Mouse (Mus musculus) midbrain, postnatal 0 days (tissue): ENCODE results near the gene Cdca4. TPM values are rescaled to one million over a fixed set of nuclear protein-coding genes. Genes with fewer than 3 reads are reported as not detected.

Experiments used
- ATAC-seq: fragments of 200-750 bp; cut with Nextera tagmentation; 2 replicates; pipeline ENCODE4 v1.8.0; 2017; ENCODE audit warnings: moderate number of reproducible peaks, mild to moderate bottlenecking, moderate TSS enrichment, moderate library complexity; ENCODE audit not compliant: low FRiP score
- DNase-seq: peaks from one replicate; pipeline ENCODE4 v3.0.0-alpha.2; 2015; ENCODE audit warnings: low spot score
- H3K27ac ChIP-seq: fragments of 300-500 bp; sonication (generic); 2 replicates; pipeline ENCODE4 v1.5.1; 2014; ENCODE audit warnings: low read depth, mild to moderate bottlenecking, low read length, mixed read lengths
- H3K27me3 ChIP-seq: fragments of 300-500 bp; sonication (generic); 2 replicates; pipeline ENCODE4 v1.6.1; 2014; ENCODE audit warnings: low read length, control low read depth, mixed read lengths; ENCODE audit not compliant: insufficient read depth
- H3K36me3 ChIP-seq: fragments of 300-500 bp; sonication (generic); 2 replicates; pipeline ENCODE4 v1.6.1; 2014; ENCODE audit warnings: low read length, control low read depth, mixed read lengths; ENCODE audit not compliant: insufficient read depth
- H3K4me1 ChIP-seq: fragments of 300-500 bp; sonication (generic); 2 replicates; pipeline ENCODE4 v1.6.1; 2014; ENCODE audit warnings: mild to moderate bottlenecking, control low read depth, antibody characterized with exemption, low read length, mixed read lengths; ENCODE audit not compliant: insufficient read depth
- H3K4me2 ChIP-seq: fragments of 300-500 bp; sonication (generic); 2 replicates; pipeline ENCODE4 v1.6.1; 2014; ENCODE audit warnings: low read depth, mild to moderate bottlenecking, low read length, mixed read lengths; ENCODE audit not compliant: poor library complexity, severe bottlenecking
- H3K4me3 ChIP-seq: fragments of 300-500 bp; sonication (generic); 2 replicates; pipeline ENCODE4 v1.5.1; 2014; ENCODE audit warnings: low read depth, mild to moderate bottlenecking, low read length, moderate library complexity
- H3K9ac ChIP-seq: fragments of 300-500 bp; sonication (generic); replicated peaks from 2 replicates; pipeline ENCODE4 v1.6.1; 2014; ENCODE audit warnings: mild to moderate bottlenecking, low read length, moderate library complexity, mixed read lengths; ENCODE audit not compliant: poor library complexity, severe bottlenecking
- H3K9me3 ChIP-seq: fragments of 300-500 bp; sonication (generic); 2 replicates; pipeline ENCODE4 v1.6.1; 2016; ENCODE audit warnings: low read length, control low read depth
- CTCF ChIP-seq: IDR thresholded peaks from 2 replicates; pipeline ENCODE4 v1.5.1; 2016; ENCODE audit warnings: antibody characterized with exemption, mild to moderate bottlenecking
- WGBS: fragments of 180-500 bp; shearing (Covaris S2); extraction: QIAGEN DNeasy Blood & Tissue Kit; methylation state at CpG from one replicate; pipeline ENCODE4 v1.1.7; 2014; 5-methylcytosine and 5-hydroxymethylcytosine counted together
- polyA plus RNA-seq: library from polyadenylated mRNA; unstranded; fragments of >200 nt; fragmentation: Nextera tagmentation; extraction: Ambion mirVana; gene quantifications from 2 replicates; pipeline ENCODE4 v1.2.1, GENCODE M21; 2015
- total RNA-seq: library from RNA; depleted of rRNA; stranded (reverse); fragments of >200 nt; gene quantifications from 2 replicates; pipeline ENCODE4 v1.2.3, GENCODE M21; 2014; rRNA removed

Cdca4 gene
- 19.8 and 22.6 TPM in 2 replicates for total RNA-seq
- 20.8 and 22.0 TPM in 2 replicates for polyA plus RNA-seq

GRCm38 (mm10) chr12:112829244-112829864, at the start of gene Cdca4:
Gene Cdca4 (minus strand): TSS chr12:112829423.
- ATAC-seq (peak; percentile 97), DNase-seq (peak; percentile 98)
- no peaks in the 10 kb centered on the region for H3K9me3 ChIP-seq
- H3K27me3 ChIP-seq, result no peaks in the 10 kb centered on the region
- H3K4me2 ChIP-seq, result peak within 1 kb of the TSS; percentile 82
- peaks cover 14% of the 10 kb centered on the region for H3K4me1 ChIP-seq
- under 1% methylated on average over 52 of the region's 72 CpGs for WGBS
- peak within 1 kb of the TSS; percentile 87 for H3K4me3 ChIP-seq
- H3K36me3 ChIP-seq, result peaks cover 9% of the 10 kb centered on the region
- TF ChIP-seq CTCF, result peak; percentile 44
- peak within 1 kb of the TSS; percentile 94 for H3K9ac ChIP-seq
- peak within 1 kb of the TSS; percentile 92 for H3K27ac ChIP-seq

GRCm38 (mm10) chr12:112877607-112878020, 48.4 kb upstream of the Cdca4 start:
- H3K36me3 ChIP-seq, result no peaks in the 10 kb centered on the region
- peak overlapping the region; percentile 32 for H3K4me3 ChIP-seq
- ATAC-seq (no peak), DNase-seq (no peak)
- TF ChIP-seq CTCF, result no peak
- no peaks in the 10 kb centered on the region for H3K9me3 ChIP-seq
- peaks cover 54% of the 10 kb centered on the region for H3K27me3 ChIP-seq
- WGBS, result 1% methylated on average over 34 of the region's 37 CpGs
- peak overlapping the region; percentile 55 for H3K4me2 ChIP-seq
- H3K4me1 ChIP-seq, result peaks cover 3% of the 10 kb centered on the region; the same call in 1 of the 2 replicates
- H3K27ac ChIP-seq, result no peak overlapping the region
- no peak overlapping the region; the same call in 1 of the 2 replicates for H3K9ac ChIP-seq

- TF ChIP-seq CTCF, result no peak
- H3K36me3 ChIP-seq, result no peaks in the 10 kb centered on the region
- no peak for DNase-seq
- peak overlapping the region; percentile 55 for H3K4me2 ChIP-seq
- 5% methylated on average over 17 of the region's 17 CpGs for WGBS
- no peaks in the 10 kb centered on the region for H3K9me3 ChIP-seq
- peaks cover 3% of the 10 kb centered on the region; the same call in 1 of the 2 replicates for H3K4me1 ChIP-seq
- peaks cover 54% of the 10 kb centered on the region for H3K27me3 ChIP-seq
- no peak overlapping the region for H3K27ac ChIP-seq
- no peak for ATAC-seq
- H3K4me3 ChIP-seq, result peak overlapping the region; percentile 32
- no peak overlapping the region; the same call in 1 of the 2 replicates for H3K9ac ChIP-seq
Observed at GRCm38 (mm10) chr12:112877073-112877576, 47.9 kb upstream of the Cdca4 start.

- H3K27ac ChIP-seq, result no peak overlapping the region
- no peak for DNase-seq
- TF ChIP-seq CTCF, result no peak
- peaks cover 54% of the 10 kb centered on the region for H3K27me3 ChIP-seq
- H3K4me3 ChIP-seq, result peak overlapping the region; percentile 12; the same call in 1 of the 2 replicates
- H3K4me2 ChIP-seq, result peak overlapping the region; percentile 24; the same call in 1 of the 2 replicates
- H3K9me3 ChIP-seq, result no peaks in the 10 kb centered on the region
- 7% methylated on average over 28 of the region's 28 CpGs for whole genome bisulfite sequencing
- ATAC-seq, result no peak
- no peak overlapping the region for H3K9ac ChIP-seq
- H3K36me3 ChIP-seq, result no peaks in the 10 kb centered on the region
- peaks cover 3% of the 10 kb centered on the region; the same call in 1 of the 2 replicates for H3K4me1 ChIP-seq
Observed at GRCm38 (mm10) chr12:112876332-112877072, 47.3 kb upstream of the Cdca4 start.

- WGBS, result 27% methylated on average over 16 of the region's 16 CpGs
- Histone ChIP-seq H3K36me3 (no peaks in the 10 kb centered on the region), H3K9me3 (no peaks in the 10 kb centered on the region), H3K27ac (no peak overlapping the region), H3K9ac (no peak overlapping the region), H3K4me2 (no peak overlapping the region), H3K4me3 (no peak overlapping the region), H3K4me1 (peaks cover 3% of the 10 kb centered on the region; the same call in 1 of the 2 replicates), H3K27me3 (peaks cover 54% of the 10 kb centered on the region)
- peak; percentile 93 for DNase-seq
- TF ChIP-seq CTCF, result peak; percentile 87
- ATAC-seq, result peak; percentile 47
Observed at GRCm38 (mm10) chr12:112875225-112876013, 46.2 kb upstream of the Cdca4 start.
